Mouse (Mus musculus): ENCODE data around the gene Grm4.

GRCm38 (mm10) chr17:27502736-27503445 is 18.3 kb downstream of the Grm4 start:
- TF ChIP-seq POLR2A (IDR thresholded peaks at IDR 0.05; ENCODE audit: low read depth, low read length) (no peak), CTCF (IDR thresholded peaks at IDR 0.05; ENCODE audit: borderline replicate concordance, insufficient read depth, low read length) (no peak)
